Mouse (Mus musculus): ENCODE results near the gene Itgad. TPM values are rescaled to one million over a fixed set of nuclear protein-coding genes. Genes with fewer than 3 reads are reported as not detected.
"Not testable (repeated sequence)": the region's sequence is repeated elsewhere in the genome, so short reads cannot be mapped to it uniquely, and the experiment has no call there.

Itgad gene
- total RNA-seq (2015; ENCODE audit: low replicate concordance) (14.1 and 18.9 TPM in 2 replicates), total RNA-seq (2017; ENCODE audit: low replicate concordance) (5.6 and 15.5 TPM in 2 replicates)

GRCm38 (mm10) chr7:128154076-128154475, at the start of gene Itgad:
Gene Itgad (plus strand): TSS chr7:128154376.
- no peak for ATAC-seq (replicated peaks; ENCODE audit: low FRiP score, poor library complexity, severe bottlenecking)

GRCm38 (mm10) chr7:128105246-128105645, 48.9 kb upstream of the Itgad start:
- ATAC-seq (replicated peaks; ENCODE audit: low FRiP score, poor library complexity, severe bottlenecking) = no peak

DNA sequence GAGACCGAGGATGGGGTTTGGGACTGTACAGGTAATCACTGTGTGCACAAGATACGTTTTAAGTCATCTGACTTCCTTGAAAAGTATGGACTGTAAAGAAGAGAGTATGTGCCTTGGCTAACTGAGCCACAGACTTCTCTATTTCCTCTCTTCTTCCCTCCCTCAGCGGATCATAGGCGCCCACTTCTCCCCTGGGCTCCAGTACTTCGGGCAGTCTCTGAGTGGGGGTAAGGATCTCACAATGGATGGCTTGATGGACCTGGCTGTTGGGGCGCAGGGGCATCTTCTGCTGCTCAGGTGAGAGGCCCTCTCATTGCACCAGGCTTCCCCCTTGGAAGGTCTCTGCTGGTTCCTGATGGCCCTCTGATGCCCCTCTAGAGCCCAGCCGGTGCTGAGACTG, 46.7 kb upstream of the Itgad start:
- ATAC-seq (replicated peaks; ENCODE audit: low FRiP score, poor library complexity, severe bottlenecking) = no peak

DNA sequence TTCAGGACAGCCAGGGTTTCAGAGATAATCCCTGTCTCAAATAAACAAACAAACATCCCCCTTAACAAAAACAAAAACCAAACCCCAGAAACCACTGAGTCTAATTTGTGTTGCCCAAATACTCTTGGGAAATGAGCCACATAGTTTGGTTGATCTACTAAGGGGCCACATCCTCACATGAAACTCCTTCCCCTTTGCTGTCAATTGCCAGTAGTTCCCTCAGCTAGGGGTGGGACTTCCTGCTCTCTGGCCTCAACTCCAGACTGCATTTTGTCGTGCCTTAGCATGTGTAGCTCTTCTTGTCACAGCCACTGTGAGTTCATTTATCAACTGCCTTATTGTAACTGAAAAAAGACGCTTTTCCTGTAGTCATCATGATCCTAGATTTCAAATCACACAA, 43.9 kb upstream of the Itgad start:
- no peak for ATAC-seq (replicated peaks; ENCODE audit: low FRiP score, poor library complexity, severe bottlenecking)

- no peak for ATAC-seq (replicated peaks; ENCODE audit: low FRiP score, poor library complexity, severe bottlenecking)
Observed at GRCm38 (mm10) chr7:128112131-128112530, 42.0 kb upstream of the Itgad start.

DNA sequence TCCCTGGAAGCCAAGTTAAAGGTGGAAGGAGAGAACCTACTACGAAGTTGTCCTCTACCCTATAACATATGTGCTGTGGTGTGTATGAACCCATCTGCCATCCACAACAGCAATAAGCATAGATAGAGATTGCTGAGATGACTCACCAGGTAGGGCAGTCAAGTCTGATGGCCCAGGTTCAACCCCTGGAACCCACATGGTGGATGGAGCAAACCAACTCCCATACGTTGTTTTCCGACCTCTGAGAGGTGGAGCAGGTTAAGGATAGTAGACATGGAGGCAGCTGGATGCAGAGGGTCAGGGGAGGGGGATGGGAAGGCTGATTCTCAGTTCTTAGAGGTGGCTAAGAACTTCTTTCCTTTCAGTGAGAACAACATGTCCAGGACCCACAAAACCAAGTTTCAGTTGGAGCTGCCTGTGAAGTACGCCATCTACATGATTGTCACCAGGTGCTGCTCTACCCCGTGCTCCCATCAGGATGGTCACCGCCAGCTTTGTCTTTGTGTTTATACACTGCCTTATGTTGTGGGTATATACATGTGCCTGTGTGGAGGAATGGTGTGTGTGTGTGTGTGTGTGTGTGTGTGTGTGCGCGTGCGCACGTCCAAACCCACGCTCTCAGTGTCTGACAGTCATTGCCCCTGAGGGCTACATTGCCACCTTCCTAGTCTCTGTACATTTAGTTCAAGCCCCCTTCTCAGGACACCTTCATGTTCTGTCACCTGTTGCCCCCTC, 39.6 kb upstream of the Itgad start:
- no peak for ATAC-seq (replicated peaks; ENCODE audit: low FRiP score, poor library complexity, severe bottlenecking)

GRCm38 (mm10) chr7:128115211-128115958, 38.8 kb upstream of the Itgad start:
- ATAC-seq (replicated peaks; ENCODE audit: low FRiP score, poor library complexity, severe bottlenecking) = no peak

- no peak for ATAC-seq (replicated peaks; ENCODE audit: low FRiP score, poor library complexity, severe bottlenecking)
Observed at GRCm38 (mm10) chr7:128116396-128116795, 37.8 kb upstream of the Itgad start.

GRCm38 (mm10) chr7:128119726-128120490, 34.3 kb upstream of the Itgad start:
- no peak for ATAC-seq (replicated peaks; ENCODE audit: low FRiP score, poor library complexity, severe bottlenecking)

DNA sequence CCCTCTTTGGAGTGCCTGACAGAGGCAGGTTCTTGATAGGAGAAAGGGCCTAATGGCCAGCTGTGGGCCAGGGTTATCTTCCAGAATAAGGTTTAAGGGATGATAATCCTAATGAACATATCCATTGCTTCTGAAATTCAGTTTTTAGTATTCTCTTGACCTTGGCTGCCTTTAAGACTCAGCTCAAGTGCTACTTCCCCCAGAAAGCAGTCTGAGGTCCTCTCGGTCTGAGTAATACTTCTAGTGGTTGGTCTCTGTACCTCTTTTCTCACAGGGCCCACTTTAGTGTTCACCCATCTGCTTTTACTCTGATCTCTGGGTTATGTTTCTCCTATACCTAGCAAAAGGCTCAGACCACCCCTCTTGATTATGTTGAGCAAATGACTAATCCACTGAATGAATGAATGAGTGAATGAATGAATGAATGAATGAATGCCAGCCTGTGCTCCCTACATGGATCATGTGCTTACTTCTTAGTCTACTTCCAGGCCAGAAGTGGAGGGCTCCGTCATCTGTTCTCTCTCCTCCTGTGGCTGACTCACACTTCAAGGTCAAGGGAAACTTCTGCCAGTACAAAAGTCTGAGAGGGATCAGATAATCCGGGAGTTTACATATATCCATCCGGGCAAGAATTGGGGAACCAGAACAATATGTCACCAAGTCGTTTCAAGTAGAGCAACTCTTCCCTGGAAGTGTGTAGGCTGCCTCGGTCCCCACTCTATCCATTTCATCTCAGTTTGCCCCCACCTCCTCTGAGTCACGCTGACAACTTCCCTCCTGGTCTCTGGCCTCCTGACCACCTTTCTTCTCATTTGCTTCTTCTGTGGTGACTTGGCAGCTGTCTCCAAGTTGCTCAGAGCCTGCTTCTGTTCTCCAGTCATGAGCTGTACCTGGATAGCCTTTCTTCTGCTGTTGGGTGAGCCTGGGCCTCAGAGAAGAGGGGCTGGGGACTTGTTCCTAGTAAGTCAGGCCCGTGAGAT, 25.1 kb upstream of the Itgad start, which contains the start of gene Itgax:
Gene Itgax (plus strand): TSS at position 807 of the 980 bp plus-strand sequence.
- no peak for ATAC-seq (replicated peaks; ENCODE audit: low FRiP score, poor library complexity, severe bottlenecking)

- no peak for ATAC-seq (replicated peaks; ENCODE audit: low FRiP score, poor library complexity, severe bottlenecking)
Observed at GRCm38 (mm10) chr7:128132148-128132547, 22.0 kb upstream of the Itgad start.

- no peak for ATAC-seq (replicated peaks; ENCODE audit: low FRiP score, poor library complexity, severe bottlenecking)
Observed at GRCm38 (mm10) chr7:128133596-128133995, 20.6 kb upstream of the Itgad start.

GRCm38 (mm10) chr7:128136927-128137326, 17.2 kb upstream of the Itgad start:
- no peak for ATAC-seq (replicated peaks; ENCODE audit: low FRiP score, poor library complexity, severe bottlenecking)

- no peak for ATAC-seq (replicated peaks; ENCODE audit: low FRiP score, poor library complexity, severe bottlenecking)
Observed at GRCm38 (mm10) chr7:128139611-128140010, 14.6 kb upstream of the Itgad start.

- ATAC-seq (replicated peaks; ENCODE audit: low FRiP score, poor library complexity, severe bottlenecking) = no peak
Observed at GRCm38 (mm10) chr7:128150970-128151369, 3.2 kb upstream of the Itgad start.

- ATAC-seq (replicated peaks; ENCODE audit: low FRiP score, poor library complexity, severe bottlenecking) = no peak
Observed at GRCm38 (mm10) chr7:128154924-128155323, 748 bp downstream of the Itgad start.

DNA sequence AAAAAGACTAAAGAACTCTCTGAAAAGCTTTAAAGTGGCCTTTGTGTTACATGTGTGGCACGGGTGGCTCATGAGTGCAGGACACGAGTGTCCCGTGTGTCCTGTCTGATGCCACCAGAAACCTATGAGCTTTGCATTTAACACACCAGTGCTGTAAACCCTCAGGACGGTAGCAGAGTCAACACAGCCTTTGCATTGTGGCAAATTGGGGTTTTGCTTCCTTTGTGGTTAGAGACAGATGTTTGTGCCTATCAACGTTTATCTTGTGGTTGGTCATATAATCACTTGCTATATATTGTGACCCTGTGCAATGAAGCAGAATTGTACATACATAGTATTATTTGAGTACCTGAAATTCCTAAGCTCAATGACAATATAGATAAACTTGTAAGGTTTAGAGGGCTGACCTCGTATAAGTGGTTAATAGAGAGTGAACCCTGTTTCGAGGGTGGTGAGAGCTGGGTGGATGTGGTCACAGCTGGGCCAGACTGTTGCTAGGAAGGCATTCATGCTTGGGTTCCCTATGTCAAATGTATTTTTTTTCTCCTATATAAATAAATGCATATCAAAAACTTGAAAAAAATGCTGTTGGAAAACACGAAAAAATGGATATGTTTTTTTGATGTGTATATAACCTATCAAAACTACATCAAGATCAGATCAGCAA, 4.6 kb downstream of the Itgad start:
- not testable (repeated sequence) for ATAC-seq (replicated peaks; ENCODE audit: low FRiP score, poor library complexity, severe bottlenecking)

GRCm38 (mm10) chr7:128164001-128164400, 9.8 kb downstream of the Itgad start:
- ATAC-seq (replicated peaks; ENCODE audit: low FRiP score, poor library complexity, severe bottlenecking) = no peak

GRCm38 (mm10) chr7:128166391-128166790, 12.2 kb downstream of the Itgad start:
- no peak for ATAC-seq (replicated peaks; ENCODE audit: low FRiP score, poor library complexity, severe bottlenecking)
